Mouse (Mus musculus) kidney, embryonic 14.5 days (tissue): ENCODE data around the gene Ptpn21. TPM values are rescaled to one million over a fixed set of nuclear protein-coding genes. Genes with fewer than 3 reads are reported as not detected.

Experiments used
- ATAC-seq: fragments of 200-750 bp; cut with Nextera tagmentation; 2 replicates; pipeline ENCODE4 v1.8.0; 2017; ENCODE audit warnings: moderate number of reproducible peaks, mild to moderate bottlenecking, moderate TSS enrichment, moderate library complexity; ENCODE audit not compliant: low FRiP score, low TSS enrichment
- H3K27ac ChIP-seq: fragments of 300-500 bp; sonication (generic); 2 replicates; pipeline ENCODE4 v1.5.1; 2014; ENCODE audit warnings: low read depth, mild to moderate bottlenecking, low read length, moderate library complexity, mixed read lengths
- H3K27me3 ChIP-seq: fragments of 300-500 bp; sonication (generic); 2 replicates; pipeline ENCODE4 v1.6.1; 2014; ENCODE audit warnings: mild to moderate bottlenecking, low read length; ENCODE audit not compliant: control insufficient read depth, insufficient read depth
- H3K36me3 ChIP-seq: fragments of 300-500 bp; sonication (generic); 2 replicates; pipeline ENCODE4 v1.6.1; 2014; ENCODE audit warnings: low read length, mixed read lengths; ENCODE audit not compliant: control insufficient read depth, insufficient read depth
- H3K4me1 ChIP-seq: fragments of 300-500 bp; sonication (generic); 2 replicates; pipeline ENCODE4 v1.6.1; 2014; ENCODE audit warnings: low read length, mixed read lengths; ENCODE audit not compliant: control insufficient read depth, insufficient read depth
- H3K4me2 ChIP-seq: fragments of 300-500 bp; sonication (generic); replicated peaks from 2 replicates; pipeline ENCODE4 v1.6.1; 2014; ENCODE audit warnings: low read depth, mild to moderate bottlenecking, low read length
- H3K4me3 ChIP-seq: fragments of 300-500 bp; sonication (generic); 2 replicates; pipeline ENCODE4 v1.5.1; 2014; ENCODE audit warnings: mild to moderate bottlenecking, low read length
- H3K9ac ChIP-seq: fragments of 300-500 bp; sonication (generic); 2 replicates; pipeline ENCODE4 v1.6.1; 2014; ENCODE audit warnings: low read depth, mild to moderate bottlenecking, low read length, moderate library complexity
- H3K9me3 ChIP-seq: fragments of 300-500 bp; sonication (generic); 2 replicates; pipeline ENCODE4 v1.6.1; 2016; ENCODE audit warnings: low read length; ENCODE audit not compliant: control insufficient read depth
- WGBS: fragments of 180-500 bp; shearing (Covaris S2); extraction: QIAGEN DNeasy Blood & Tissue Kit; methylation state at CpG from one replicate; pipeline ENCODE4 v1.1.7; 2014; 5-methylcytosine and 5-hydroxymethylcytosine counted together
- polyA plus RNA-seq: library from polyadenylated mRNA; unstranded; fragments of >200 nt; fragmentation: Nextera tagmentation; extraction: Ambion mirVana; gene quantifications from 2 replicates; pipeline ENCODE4 v1.2.1, GENCODE M21; 2014

Ptpn21 gene
- polyA plus RNA-seq, 1 experiment from 2014 or later, result 7.5 TPM

- Histone ChIP-seq H3K9ac (no peak overlapping the region), H3K9me3 (no peaks in the 10 kb centered on the region), H3K4me3 (no peak overlapping the region), H3K27ac (no peak overlapping the region), H3K4me1 (no peaks in the 10 kb centered on the region), H3K27me3 (no peaks in the 10 kb centered on the region), H3K36me3 (peaks cover 7% of the 10 kb centered on the region; the same call in 1 of the 2 replicates), H3K4me2 (no peak overlapping the region)
- ATAC-seq, result no peak
- WGBS, result 66% methylated on average over 10 of the region's 10 CpGs
These were observed 68.9 kb downstream of the Ptpn21 start for GRCm38 (mm10) chr12:98668132-98668814.

DNA sequence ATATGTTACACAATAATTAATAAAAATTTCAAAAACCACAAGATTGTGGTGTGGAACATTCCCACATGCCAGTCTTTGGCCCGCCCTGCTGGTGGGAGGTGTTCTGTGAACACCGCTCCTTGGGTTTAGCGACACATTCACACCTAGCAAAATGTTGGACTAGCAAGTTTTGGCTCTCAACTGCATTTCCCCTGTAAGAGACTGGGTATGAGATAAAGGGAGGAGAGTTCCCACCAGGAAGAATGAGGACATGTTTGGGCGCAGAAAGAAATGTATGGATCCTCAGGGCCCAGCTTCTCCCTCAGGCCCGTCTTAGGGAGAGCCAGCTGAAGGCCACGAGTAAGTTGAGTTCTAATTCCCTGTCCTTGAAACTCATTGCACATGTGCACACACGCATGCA lies 74.6 kb downstream of the Ptpn21 start:
- H3K9ac ChIP-seq, result no peak overlapping the region
- 95% methylated on average over 7 of the region's 7 CpGs for WGBS
- ATAC-seq, result no peak

GRCm38 (mm10) chr12:98656873-98657272 lies 80.3 kb downstream of the Ptpn21 start:
- no peak overlapping the region for H3K9ac ChIP-seq
- H3K4me1 ChIP-seq, result no peaks in the 10 kb centered on the region
- H3K4me3 ChIP-seq, result no peak overlapping the region
- H3K36me3 ChIP-seq, result peaks cover 12% of the 10 kb centered on the region; the same call in 1 of the 2 replicates
- ATAC-seq, result no peak
- H3K9me3 ChIP-seq, result no peaks in the 10 kb centered on the region
- H3K27me3 ChIP-seq, result no peaks in the 10 kb centered on the region
- no peak overlapping the region for H3K4me2 ChIP-seq
- 71% methylated on average over 2 of the region's 2 CpGs for WGBS
- H3K27ac ChIP-seq, result no peak overlapping the region

More for the DNA sequence above, 74.6 kb downstream of the Ptpn21 start:
- no peaks in the 10 kb centered on the region for H3K9me3 ChIP-seq
- H3K4me1 ChIP-seq, result no peaks in the 10 kb centered on the region
- no peak overlapping the region for H3K4me3 ChIP-seq
- H3K4me2 ChIP-seq, result no peak overlapping the region
- H3K27ac ChIP-seq, result no peak overlapping the region
- H3K27me3 ChIP-seq, result no peaks in the 10 kb centered on the region
- H3K36me3 ChIP-seq, result peaks cover 21% of the 10 kb centered on the region

DNA sequence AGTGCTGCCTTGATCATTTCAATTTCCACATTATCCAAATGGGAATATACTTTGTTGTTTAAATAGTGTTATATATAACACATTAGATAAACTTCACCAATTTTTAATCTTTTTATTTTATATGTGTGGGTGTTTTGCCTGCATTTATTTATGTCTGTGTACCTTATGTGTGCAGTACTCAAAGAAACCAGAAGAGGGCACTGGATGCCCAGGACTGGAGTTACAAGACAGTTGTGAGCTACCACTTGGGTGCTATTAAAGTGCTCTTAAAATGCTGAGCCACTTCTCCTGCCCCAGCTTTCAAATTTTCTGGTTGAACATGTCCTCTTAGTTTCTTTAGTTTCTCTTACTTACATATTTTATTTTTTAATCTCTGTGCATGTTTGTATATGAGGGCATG lies 92.4 kb downstream of the Ptpn21 start:
- no peak overlapping the region for H3K4me3 ChIP-seq
- no peaks in the 10 kb centered on the region for H3K9me3 ChIP-seq
- no peak overlapping the region for H3K9ac ChIP-seq
- ATAC-seq, result no peak
- no peaks in the 10 kb centered on the region; the same call in 1 of the 2 replicates for H3K36me3 ChIP-seq
- no peaks in the 10 kb centered on the region for H3K4me1 ChIP-seq
- H3K27ac ChIP-seq, result no peak overlapping the region
- no peak overlapping the region for H3K4me2 ChIP-seq
- H3K27me3 ChIP-seq, result no peaks in the 10 kb centered on the region

GRCm38 (mm10) chr12:98628260-98628970 lies 108.8 kb downstream of the Ptpn21 start:
- Histone ChIP-seq H3K27me3 (no peaks in the 10 kb centered on the region), H3K27ac (no peak overlapping the region; the same call in 1 of the 2 replicates), H3K9ac (peak overlapping the region; percentile 66), H3K4me3 (peak overlapping the region; percentile 84), H3K4me2 (peak overlapping the region; percentile 43), H3K36me3 (no peaks in the 10 kb centered on the region; the same call in 1 of the 2 replicates), H3K9me3 (peaks cover 4% of the 10 kb centered on the region), H3K4me1 (peaks cover 4% of the 10 kb centered on the region; the same call in 1 of the 2 replicates)
- ATAC-seq, result peak; percentile 93
- 1% methylated on average over 16 of the region's 16 CpGs for WGBS

DNA sequence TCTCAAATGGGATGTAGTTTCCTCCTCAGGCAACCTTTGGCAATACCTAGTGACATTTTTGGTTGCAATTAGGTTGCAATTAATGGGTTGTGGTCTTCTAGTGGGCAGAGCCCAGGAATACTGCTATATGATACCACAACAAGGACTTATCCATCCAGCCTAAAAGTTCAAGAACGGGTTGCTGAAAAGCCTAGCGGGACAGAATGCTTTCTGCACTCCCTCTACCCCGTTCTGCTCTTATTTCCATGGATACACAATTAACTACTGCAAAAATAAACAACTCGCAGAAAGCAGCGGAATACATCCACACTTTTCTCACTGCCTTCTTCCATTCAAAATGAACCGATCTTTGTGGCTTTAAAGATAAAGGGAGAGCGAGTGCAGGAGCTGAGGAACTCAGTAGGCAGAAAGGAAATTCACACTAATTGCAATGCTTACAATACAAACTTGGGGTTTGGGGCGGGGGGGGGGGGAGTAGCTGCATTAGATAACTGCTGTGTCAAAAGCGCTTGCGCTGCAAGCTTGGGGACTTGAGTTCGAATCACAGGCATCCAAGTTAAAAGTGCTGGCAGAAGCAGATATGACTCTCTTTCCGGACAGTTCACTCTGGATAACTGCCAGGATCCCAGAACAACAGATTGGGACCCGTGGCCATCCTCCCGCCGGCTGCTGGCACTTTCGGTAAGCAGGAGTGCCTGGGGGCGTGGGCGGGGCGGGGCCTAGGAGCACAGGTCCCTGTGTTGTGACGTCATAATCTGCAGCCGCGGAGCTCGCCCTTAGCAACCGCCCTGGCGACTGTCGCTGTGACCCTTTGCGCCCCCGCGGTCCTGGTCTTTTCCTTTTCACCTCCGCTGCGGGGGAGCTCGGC lies 109.6 kb downstream of the Ptpn21 start, which contains the start of gene Spata7:
Gene Spata7 (plus strand): TSS at position 766 of the 868 bp plus-strand sequence.
- Histone ChIP-seq H3K4me1 (peaks cover 4% of the 10 kb centered on the region; the same call in 1 of the 2 replicates), H3K4me3 (peak within 1 kb of the TSS; percentile 84), H3K9me3 (peaks cover 4% of the 10 kb centered on the region), H3K36me3 (no peaks in the 10 kb centered on the region; the same call in 1 of the 2 replicates), H3K9ac (peak within 1 kb of the TSS; percentile 66), H3K4me2 (peak within 1 kb of the TSS; percentile 43), H3K27ac (no peak within 1 kb of the TSS; the same call in 1 of the 2 replicates), H3K27me3 (no peaks in the 10 kb centered on the region)
- 4% methylated on average over 32 of the region's 32 CpGs for WGBS
- peak; percentile 97 for ATAC-seq

Other genes starting within 250 kb of the Ptpn21 start
- 1.5 and 1.8 TPM in 2 replicates for gene Kcnk10, start 159.1 kb downstream of the Ptpn21 start, polyA plus RNA-seq
- 18.6 and 18.7 TPM in 2 replicates for gene Spata7, start 109.2 kb downstream of the Ptpn21 start, polyA plus RNA-seq
- gene Zc3h14, start 9.6 kb upstream of the Ptpn21 start, polyA plus RNA-seq, result 106 and 149 TPM in 2 replicates
- gene Eml5, start 164.1 kb upstream of the Ptpn21 start, polyA plus RNA-seq, result 3.3 and 3.6 TPM in 2 replicates
- 29.3 and 35.9 TPM in 2 replicates for gene Ttc8, start 183.2 kb upstream of the Ptpn21 start, polyA plus RNA-seq